Comparison of ENCODE assay signal across 15 mouse cellular contexts in the genomic region with DNA sequence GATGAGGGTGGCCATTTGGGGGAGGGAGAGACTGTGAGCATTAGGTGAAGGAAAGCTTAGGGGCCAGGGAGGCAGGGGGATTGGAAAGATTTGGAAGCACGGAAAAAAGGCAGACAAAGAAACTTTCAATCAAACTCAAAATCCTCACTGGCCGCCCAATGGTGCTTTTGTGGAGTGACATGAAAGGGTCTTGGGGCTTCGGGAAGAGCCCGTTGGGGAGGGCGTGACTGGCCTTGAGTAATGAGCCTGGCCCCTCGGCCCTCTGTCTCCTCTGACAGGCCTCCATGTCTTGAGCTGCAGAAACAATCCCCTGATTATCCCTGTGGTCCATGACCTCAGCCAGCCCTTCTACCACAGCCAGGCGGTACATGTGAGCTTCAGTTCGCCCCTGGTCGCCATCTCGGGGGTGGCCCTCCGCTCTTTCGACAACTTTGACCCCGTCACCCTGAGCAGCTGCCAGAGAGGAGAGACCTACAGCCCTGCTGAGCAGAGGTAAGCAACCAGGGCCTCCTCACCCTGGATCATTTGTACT.
DNase-seq lines count a peak whose midpoint lies in the region; ATAC-seq lines count a peak whose summit lies in the region.
"Had no signal": no experiment of that assay in that cellular context is flagged by ENCODE, and none has a peak within 500 bp of the region (broad histone marks: within the 10 kb centered on the region; RNA-seq: fewer than 3 reads in every experiment).

No protein-coding gene starts in this region.

- WGBS in neural tube, embryonic 15.5 days = 10% methylated on average over 13 of the region's 13 CpGs
- 13% methylated on average over 13 of the region's 13 CpGs for WGBS in hindbrain, embryonic 11.5 days
- 12% methylated on average over 13 of the region's 13 CpGs for WGBS in midbrain, embryonic 13.5 days

- H3K9me3 ChIP-seq in neural tube, embryonic 15.5 days (replicated peaks) = no peaks in the 10 kb centered on the region
- H3K9me3 ChIP-seq in hindbrain, embryonic 11.5 days (ENCODE audit: control insufficient read depth, low read length) = no peaks in the 10 kb centered on the region
- H3K9me3 ChIP-seq in midbrain, embryonic 13.5 days = no peaks in the 10 kb centered on the region
- H3K9me3 ChIP-seq: embryonic facial prominence, embryonic 15.5 days; kidney, embryonic 15.5 days; limb, embryonic 13.5 days had no signal

- no peak overlapping the region for H3K27ac ChIP-seq in neural tube, embryonic 15.5 days (replicated peaks)
- peak overlapping the region; percentile 30; the same call in 1 of the 2 replicates for H3K27ac ChIP-seq in hindbrain, embryonic 11.5 days (ENCODE audit: low read depth, low read length)
- no peak overlapping the region for H3K27ac ChIP-seq in midbrain, embryonic 13.5 days
- H3K27ac ChIP-seq: embryonic facial prominence, embryonic 15.5 days; kidney, embryonic 15.5 days; limb, embryonic 13.5 days had no signal

- no peak overlapping the region for H3K4me3 ChIP-seq in neural tube, embryonic 15.5 days (replicated peaks)
- no peak overlapping the region for H3K4me3 ChIP-seq in hindbrain, embryonic 11.5 days (ENCODE audit: low read depth, low read length)
- no peak overlapping the region for H3K4me3 ChIP-seq in midbrain, embryonic 13.5 days (replicated peaks)
- H3K4me3 ChIP-seq: embryonic facial prominence, embryonic 15.5 days; kidney, embryonic 15.5 days; limb, embryonic 13.5 days had no signal

- H3K36me3 ChIP-seq in neural tube, embryonic 15.5 days = no peaks in the 10 kb centered on the region
- no peaks in the 10 kb centered on the region for H3K36me3 ChIP-seq in hindbrain, embryonic 11.5 days (ENCODE audit: control insufficient read depth, insufficient read depth, low read length)
- no peaks in the 10 kb centered on the region for H3K36me3 ChIP-seq in midbrain, embryonic 13.5 days
- H3K36me3 ChIP-seq: embryonic facial prominence, embryonic 15.5 days; G1E; kidney, embryonic 15.5 days; limb, embryonic 13.5 days had no signal

- peak; percentile 60 for DNase-seq in neural tube, embryonic 10.5 days (ENCODE audit: extremely low spot score, low spot score)
- peak; percentile 76 for DNase-seq in hindbrain, embryonic 11.5 days (ENCODE audit: low spot score)
- no peak for DNase-seq in Muller cell, postnatal 12 days (ENCODE audit: inconsistent ontology term)
- no peak for DNase-seq in heart, postnatal 4 days
- no peak for DNase-seq in kidney, adult 18-20 months
- DNase-seq: heart, adult 11 months; lung, adult 18-20 months; spleen, adult 18-20 months had no signal

- H3K27me3 ChIP-seq in neural tube, embryonic 15.5 days (replicated peaks) = no peaks in the 10 kb centered on the region
- H3K27me3 ChIP-seq in hindbrain, embryonic 11.5 days (ENCODE audit: control insufficient read depth, insufficient read depth, low read length) = 0 out of 2 replicates have a peak, but pooled peaks cover 4% of the 10 kb centered on the region
- H3K27me3 ChIP-seq in midbrain, embryonic 13.5 days = peaks cover 54% of the 10 kb centered on the region
- H3K27me3 ChIP-seq: embryonic facial prominence, embryonic 15.5 days; kidney, embryonic 15.5 days had no signal

- ATAC-seq in neural tube, embryonic 15.5 days (ENCODE audit: low FRiP score) = no peak
- peak; percentile 96 for ATAC-seq in hindbrain, embryonic 11.5 days (ENCODE audit: low FRiP score)
- peak; percentile 97 for ATAC-seq in midbrain, embryonic 13.5 days
- ATAC-seq in cerebellum, adult (ENCODE audit: insufficient number of reproducible peaks, low FRiP score, low TSS enrichment) = no peak

- H3K4me2 ChIP-seq in neural tube, embryonic 15.5 days = no peak overlapping the region
- peak overlapping the region; percentile 6; the same call in 1 of the 2 replicates for H3K4me2 ChIP-seq in hindbrain, embryonic 11.5 days (replicated peaks; ENCODE audit: low read depth, low read length)
- peak overlapping the region; percentile 19; the same call in 1 of the 2 replicates for H3K4me2 ChIP-seq in midbrain, embryonic 13.5 days (replicated peaks)
- H3K4me2 ChIP-seq: embryonic facial prominence, embryonic 15.5 days; kidney, embryonic 15.5 days; limb, embryonic 13.5 days had no signal

- 0 out of 2 replicates have a peak, but pooled peaks cover 3% of the 10 kb centered on the region for H3K4me1 ChIP-seq in neural tube, embryonic 15.5 days
- H3K4me1 ChIP-seq in hindbrain, embryonic 11.5 days (replicated peaks; ENCODE audit: control insufficient read depth, insufficient read depth, low read length) = peaks cover 2% of the 10 kb centered on the region; the same call in 1 of the 2 replicates
- peaks cover 28% of the 10 kb centered on the region for H3K4me1 ChIP-seq in midbrain, embryonic 13.5 days (replicated peaks)
- H3K4me1 ChIP-seq: embryonic facial prominence, embryonic 15.5 days; kidney, embryonic 15.5 days had no signal

- H3K9ac ChIP-seq in neural tube, embryonic 15.5 days (replicated peaks) = no peak overlapping the region
- H3K9ac ChIP-seq in hindbrain, embryonic 11.5 days (ENCODE audit: low read depth, low read length) = no peak overlapping the region
- H3K9ac ChIP-seq in midbrain, embryonic 13.5 days (replicated peaks) = no peak overlapping the region
- H3K9ac ChIP-seq: embryonic facial prominence, embryonic 15.5 days; kidney, embryonic 15.5 days; limb, embryonic 13.5 days had no signal

Comparison
In these comparisons a context has a peak if more than half of its experiments do, and no peak if none do; other contexts are left out.
1. DNase-seq: peak in neural tube, embryonic 10.5 days (single experiment) and hindbrain, embryonic 11.5 days (single experiment); none in Muller cell, postnatal 12 days (single experiment), heart, postnatal 4 days (single experiment) and kidney, adult 18-20 months (single experiment).
2. ATAC-seq: peak in hindbrain, embryonic 11.5 days (single experiment) and midbrain, embryonic 13.5 days (single experiment); none in neural tube, embryonic 15.5 days (single experiment) and cerebellum, adult (single experiment).